Mouse (Mus musculus) CH12.LX (cell line): ENCODE measurements around the gene Col25a1. TPM values are rescaled to one million over a fixed set of nuclear protein-coding genes. Genes with fewer than 3 reads are reported as not detected.

Source experiments
- DNase-seq: peaks from one replicate; pipeline ENCODE4 v3.0.0-alpha.2; 2013; ENCODE audit errors: extremely low read depth
- H3K27ac ChIP-seq: 2 replicates; pipeline ENCODE4 v1.5.1; 2012; ENCODE audit warnings: low read depth, mild to moderate bottlenecking, control low read depth, moderate library complexity; ENCODE audit not compliant: insufficient read depth
- H3K27me3 ChIP-seq: replicated peaks from 2 replicates; pipeline ENCODE3; 2012; ENCODE audit warnings: inconsistent platforms
- H3K36me3 ChIP-seq, 2 experiments: replicated peaks in 1 of 2; 2 replicates each; pipeline versions ENCODE3 to v1.6.1; 2012; ENCODE audit warnings: inconsistent platforms in 1 of 2, low read length in 1 of 2, mild to moderate bottlenecking in 1 of 2, mixed read lengths in 1 of 2, moderate library complexity in 1 of 2; ENCODE audit not compliant: control insufficient read depth in 1 of 2, insufficient read depth in 1 of 2
- H3K4me1 ChIP-seq, 2 experiments: 2 replicates each; pipeline ENCODE4 v1.6.1; 2012; ENCODE audit warnings: inconsistent platforms in 1 of 2, moderate library complexity in 1 of 2; ENCODE audit not compliant: insufficient read depth in 2 of 2, control insufficient read depth in 1 of 2
- H3K4me2 ChIP-seq: 2 replicates; pipeline ENCODE4 v1.6.1; 2012; ENCODE audit warnings: low read depth, mild to moderate bottlenecking, control low read depth; ENCODE audit not compliant: poor library complexity, insufficient read depth, severe bottlenecking
- H3K4me3 ChIP-seq, 3 experiments: fragments of 150-350 bp in 1 of 3; sonication (generic) in 1 of 3; replicated peaks in 1 of 3; 2 replicates each; pipeline versions ENCODE3 to v1.5.1; 2011 to 2012; ENCODE audit warnings: low read depth in 2 of 3, low read length in 2 of 3, mild to moderate bottlenecking in 2 of 3, moderate library complexity in 2 of 3, control low read depth in 1 of 3, improper control_type of control experiment in 1 of 3, inconsistent platforms in 1 of 3, mixed read lengths in 1 of 3; ENCODE audit not compliant: poor library complexity in 1 of 3
- H3K79me2 ChIP-seq: replicated peaks from 2 replicates; pipeline ENCODE4 v1.6.1; 2012; ENCODE audit warnings: mild to moderate bottlenecking, moderate library complexity; ENCODE audit not compliant: control insufficient read depth, poor library complexity, insufficient read depth, severe bottlenecking; ENCODE audit errors: extremely low read depth
- H3K9ac ChIP-seq: 2 replicates; pipeline ENCODE4 v1.6.1; 2012; ENCODE audit warnings: low read depth, mild to moderate bottlenecking, control low read depth, moderate library complexity; ENCODE audit not compliant: insufficient read depth
- H3K9me3 ChIP-seq: replicated peaks from 2 replicates; pipeline ENCODE3; 2012; ENCODE audit warnings: low read length, inconsistent platforms, mixed read lengths
- CHD2 ChIP-seq: IDR thresholded peaks from 2 replicates; pipeline ENCODE4 v1.6.1; 2011; ENCODE audit warnings: low read length, improper control_type of control experiment
- CTCF ChIP-seq, 2 experiments: IDR thresholded peaks in 1 of 2; conservative IDR thresholded peaks in 1 of 2; 2 replicates each; pipeline ENCODE4 v1.5.1; 2011 to 2012; ENCODE audit warnings: low read depth in 2 of 2, low read length in 2 of 2, improper control_type of control experiment in 1 of 2, inconsistent platforms in 1 of 2, mild to moderate bottlenecking in 1 of 2, moderate library complexity in 1 of 2
- MAZ ChIP-seq: IDR thresholded peaks from 2 replicates; pipeline ENCODE4 v1.6.1; 2012; ENCODE audit warnings: low read depth, mild to moderate bottlenecking, inconsistent platforms, low read length, improper control_type of control experiment, moderate library complexity
- MXI1 ChIP-seq: IDR thresholded peaks from 2 replicates; pipeline ENCODE4 v1.6.1; 2011; ENCODE audit warnings: mild to moderate bottlenecking, low read depth, low read length, improper control_type of control experiment
- NELFE ChIP-seq: IDR thresholded peaks from 2 replicates; pipeline ENCODE4 v1.6.1; 2011; ENCODE audit warnings: low read depth, low read length, improper control_type of control experiment
- NRF1 ChIP-seq: IDR thresholded peaks from 2 replicates; pipeline ENCODE4 v1.6.1; 2014; ENCODE audit warnings: low read depth, mild to moderate bottlenecking, inconsistent platforms, low read length, improper control_type of control experiment, moderate library complexity
- POLR2A ChIP-seq: IDR thresholded peaks from 2 replicates; pipeline ENCODE4 v1.6.1; 2011; ENCODE audit warnings: low read depth, mild to moderate bottlenecking, improper control_type of control experiment, low read length
- RAD21 ChIP-seq: IDR thresholded peaks from 2 replicates; pipeline ENCODE4 v1.6.1; 2011; ENCODE audit warnings: low read depth, mild to moderate bottlenecking, low read length, improper control_type of control experiment, moderate library complexity
- RCOR1 ChIP-seq: conservative IDR thresholded peaks from 2 replicates; pipeline ENCODE4 v1.6.1; 2012; ENCODE audit warnings: low read depth, mild to moderate bottlenecking, inconsistent platforms, low read length, improper control_type of control experiment
- SMC3 ChIP-seq: IDR thresholded peaks from 2 replicates; pipeline ENCODE4 v1.6.1; 2011; ENCODE audit warnings: low read depth, low read length, improper control_type of control experiment
- UBTF ChIP-seq: IDR thresholded peaks from 2 replicates; pipeline ENCODE4 v1.6.1; 2012; ENCODE audit warnings: low read depth, mild to moderate bottlenecking, inconsistent platforms, low read length, improper control_type of control experiment, moderate library complexity
- USF1 ChIP-seq: IDR thresholded peaks from 2 replicates; pipeline ENCODE4 v1.6.1; 2014; ENCODE audit warnings: low read depth, mild to moderate bottlenecking, inconsistent platforms, low read length, improper control_type of control experiment
- ZC3H11A ChIP-seq: IDR thresholded peaks from 2 replicates; pipeline ENCODE4 v1.6.1; 2012; ENCODE audit warnings: low read depth, mild to moderate bottlenecking, inconsistent platforms, low read length, improper control_type of control experiment
- ZNF384 ChIP-seq: IDR thresholded peaks from 2 replicates; pipeline ENCODE4 v1.6.1; 2012; ENCODE audit warnings: low read depth, low read length, improper control_type of control experiment, inconsistent platforms
- dilution Hi-C: fragments of 300-500 bp; cut with MboI; formaldehyde crosslinking; loops from 2 replicates; pipeline ENCODE4 v1.14.3; 2020; ENCODE audit warnings: low sequenced_read_pairs; ENCODE audit not compliant: extremely low pct_unique_long_range_greater_than_20kb, extremely low pct_ligation_motif_present
- in situ Hi-C: fragments of 300-500 bp; cut with MboI; formaldehyde crosslinking; loops from 3 replicates; pipeline ENCODE4 v1.14.3; 2019; ENCODE audit warnings: low sequenced_read_pairs, low pct_ligation_motif_present, low pct_unique_long_range_greater_than_20kb, mixed read lengths
- polyA plus RNA-seq: library from polyadenylated mRNA; unstranded; fragments of >175 nt; gene quantifications from 2 replicates; pipeline ENCODE4 v1.2.1, GENCODE M21; 2012; ENCODE audit warnings: low read depth; ENCODE audit not compliant: insufficient read length
- total RNA-seq, 2 experiments: library from RNA; depleted of rRNA; stranded (reverse); fragments of 300-350 nt in 1 of 2; fragments of >200 nt in 1 of 2; gene quantifications; 2 replicates each; pipeline ENCODE4 v1.2.3; 2012 to 2014

Col25a1 gene
- total and polyA plus RNA-seq, 3 experiments, result not detected

DNA sequence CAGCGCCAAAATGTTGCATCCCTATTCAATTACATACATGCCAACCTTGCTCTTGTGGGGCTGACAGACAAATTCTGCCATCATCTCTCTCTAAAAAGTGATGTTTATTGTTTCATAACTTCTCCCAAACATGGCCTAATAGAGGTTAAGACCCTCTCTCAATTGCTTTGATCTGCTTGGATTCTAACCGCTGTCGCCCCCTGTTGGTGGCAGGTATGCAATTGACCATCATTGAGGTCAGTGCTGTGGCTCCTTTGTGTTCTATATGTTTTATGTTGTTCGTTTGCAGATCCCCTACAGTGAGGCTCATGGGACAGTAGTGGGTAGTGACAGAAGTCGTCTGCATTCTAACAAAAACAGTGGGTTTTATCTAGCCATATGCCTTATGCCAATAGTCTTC lies 441.9 kb downstream of the Col25a1 start:
- Histone ChIP-seq H3K9ac (no peak overlapping the region), H3K36me3 (no peaks in the 10 kb centered on the region), H3K79me2 (no peaks in the 10 kb centered on the region), H3K4me2 (no peak overlapping the region), H3K27me3 (no peaks in the 10 kb centered on the region), H3K4me3 (no peak overlapping the region), H3K27ac (no peak overlapping the region), H3K9me3 (no peaks in the 10 kb centered on the region), H3K4me1 (no peaks in the 10 kb centered on the region; a peak in 1 of 4 replicates)
- no peak for TF ChIP-seq POLR2A
- no peak for TF ChIP-seq MAZ
- TF ChIP-seq NRF1, result no peak
- TF ChIP-seq MXI1, result no peak
- TF ChIP-seq SMC3, result peak; percentile 47
- no peak for TF ChIP-seq NELFE
- no peak; the same call in none of the 2 replicates for TF ChIP-seq RAD21
- TF ChIP-seq CTCF (conservative IDR thresholded peaks at IDR 0.05 in 1 of 2, IDR thresholded peaks at IDR 0.05 in 1 of 2; ENCODE audit: low read depth in 2 of 2, low read length in 2 of 2), result peak; percentile 52 to 63
- in situ Hi-C loops, result no loop called here
- DNase-seq, result peak; percentile 29
- dilution Hi-C loops, result no loop called here

GRCm38 (mm10) chr3:130574652-130575051 lies 443.4 kb downstream of the Col25a1 start:
- in situ Hi-C loops, result loop anchor here (25.0 kb wide), 1 partner anchor 487 kb away; no protein-coding TSS in a partner anchor
- Histone ChIP-seq H3K27me3 (no peaks in the 10 kb centered on the region), H3K79me2 (no peaks in the 10 kb centered on the region), H3K4me2 (peak overlapping the region; percentile 21; the same call in 1 of the 2 replicates), H3K9me3 (no peaks in the 10 kb centered on the region), H3K27ac (no peak overlapping the region), H3K4me3 (no peak overlapping the region), H3K9ac (no peak overlapping the region), H3K36me3 (no peaks in the 10 kb centered on the region), H3K4me1 (no peaks in the 10 kb centered on the region; a peak in 1 of 4 replicates)
- dilution Hi-C loops, result no loop called here
- TF ChIP-seq MAZ (no peak), SMC3 (peak; percentile 80), CTCF (conservative IDR thresholded peaks at IDR 0.05 in 1 of 2, IDR thresholded peaks at IDR 0.05 in 1 of 2; ENCODE audit: low read depth in 2 of 2, low read length in 2 of 2) (peak; percentile 75 to 88), ZC3H11A (peak; percentile 46; the same call in 1 of the 2 replicates), ZNF384 (peak; percentile 52; the same call in 1 of the 2 replicates), CHD2 (no peak), RAD21 (peak; percentile 72)
- peak; percentile 59 for DNase-seq

GRCm38 (mm10) chr3:130576683-130577082 lies 445.4 kb downstream of the Col25a1 start:
- Histone ChIP-seq H3K27ac (no peak overlapping the region), H3K9ac (no peak overlapping the region), H3K9me3 (no peaks in the 10 kb centered on the region)
- dilution Hi-C loops, result no loop called here
- TF ChIP-seq RCOR1, result no peak
- peak; percentile 54 to 69 for TF ChIP-seq CTCF (conservative IDR thresholded peaks at IDR 0.05 in 1 of 2, IDR thresholded peaks at IDR 0.05 in 1 of 2; ENCODE audit: low read depth in 2 of 2, low read length in 2 of 2)
- TF ChIP-seq UBTF, result no peak
- no peak for TF ChIP-seq ZNF384
- peak; percentile 50 for TF ChIP-seq SMC3
- peak; percentile 53 for TF ChIP-seq RAD21
- no peak for TF ChIP-seq POLR2A
- no peak for TF ChIP-seq USF1
- TF ChIP-seq, all 38 proteins: peak for 3
- H3K27me3 ChIP-seq, result no peaks in the 10 kb centered on the region
- no peaks in the 10 kb centered on the region for H3K36me3 ChIP-seq
- H3K4me1 ChIP-seq, result no peaks in the 10 kb centered on the region; a peak in 1 of 4 replicates
- in situ Hi-C loops, result loop anchor here (25.0 kb wide), 1 partner anchor 489 kb away; no protein-coding TSS in a partner anchor
- no peak overlapping the region for H3K4me2 ChIP-seq
- H3K4me3 ChIP-seq, result no peak overlapping the region
- no peaks in the 10 kb centered on the region for H3K79me2 ChIP-seq
- DNase-seq, result peak; percentile 49
